Mouse (Mus musculus): ENCODE results near the gene Tatdn3.
"Not testable (repeated sequence)": the region's sequence is repeated elsewhere in the genome, so short reads cannot be mapped to it uniquely, and the experiment has no call there.

The Tatdn3 gene

DNA sequence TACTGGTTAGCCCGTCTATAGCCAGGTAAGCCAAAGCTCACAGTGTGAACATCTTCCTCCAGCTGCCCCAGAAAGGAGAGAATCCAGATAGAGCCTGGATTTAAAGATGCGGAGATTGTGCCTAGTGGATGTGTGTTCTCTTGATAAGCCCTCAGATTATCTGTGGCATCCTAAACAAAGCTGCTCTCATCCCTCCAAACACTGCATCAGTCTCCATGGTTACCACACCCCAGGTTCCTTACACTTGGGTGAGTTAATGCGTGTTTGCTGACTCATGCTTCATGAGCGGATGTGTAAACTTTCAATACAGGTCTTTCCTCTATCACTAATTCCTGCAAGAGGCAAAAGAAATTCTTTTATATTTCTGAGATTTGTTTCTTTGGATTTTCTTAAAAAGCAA is 27.1 kb downstream of the Tatdn3 start:
- peak; percentile 75 for DNase-seq (ENCODE audit: low spot score)

GRCm38 (mm10) chr1:191030922-191031425 is 31.8 kb downstream of the Tatdn3 start:
- DNase-seq (ENCODE audit: low spot score) = not testable (repeated sequence)

DNA sequence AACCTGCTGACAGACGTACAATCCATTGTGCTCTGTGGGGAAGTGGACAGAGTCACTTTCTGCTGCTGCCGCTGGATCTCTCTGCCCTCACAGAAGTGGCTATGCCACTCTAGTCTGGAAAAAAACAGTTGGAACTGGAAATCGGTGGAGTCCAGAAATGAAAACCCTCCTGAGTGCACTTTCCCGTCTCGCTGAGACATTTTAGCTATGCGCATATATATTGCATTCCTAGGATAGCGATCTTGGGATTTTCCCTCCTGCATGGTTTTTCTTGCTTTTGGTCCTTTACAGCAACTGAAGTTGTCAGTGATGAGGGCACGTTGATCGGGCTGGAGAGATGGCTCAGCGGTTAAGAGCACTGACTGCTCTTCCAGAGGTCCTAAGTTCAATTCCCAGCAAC is 32.5 kb downstream of the Tatdn3 start:
- no peak for DNase-seq (ENCODE audit: low spot score)

DNA sequence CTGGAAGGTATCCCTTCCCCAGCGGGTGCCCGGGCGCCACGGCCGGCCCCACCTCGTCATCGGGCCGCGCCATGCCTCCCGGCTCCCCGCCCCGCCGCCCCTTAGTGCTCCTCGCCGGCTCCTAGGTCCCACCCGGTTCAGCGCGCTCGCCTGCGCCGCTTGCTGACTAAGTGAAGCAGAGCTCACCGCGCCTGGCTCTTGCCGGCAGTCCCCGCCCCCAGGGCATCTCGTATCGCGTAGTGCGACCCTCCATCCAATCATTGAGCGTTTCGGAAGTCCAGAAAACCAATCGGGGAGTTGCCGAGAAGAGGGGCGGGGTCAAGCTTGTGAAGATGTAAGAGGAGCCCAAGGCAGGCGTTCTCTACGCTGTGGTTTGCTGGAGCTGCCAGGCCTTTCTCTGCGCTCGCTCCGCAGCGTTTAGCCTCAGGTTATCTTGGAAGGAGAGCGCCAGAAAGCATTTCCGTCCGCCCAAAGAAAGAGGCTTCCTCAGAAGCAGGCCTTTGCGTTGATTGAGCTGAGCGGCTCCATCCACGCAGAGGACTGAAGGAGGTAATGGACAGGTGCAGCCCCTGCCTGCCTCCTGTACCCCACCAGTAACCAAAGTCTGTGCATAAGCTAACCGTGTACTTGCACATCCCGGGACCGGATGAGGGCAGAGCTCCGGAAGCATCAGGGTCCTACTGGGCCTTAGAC is 36.6 kb downstream of the Tatdn3 start, which contains the start of gene Flvcr1:
Gene Flvcr1, minus strand, starts transcription at position 138 of the 693 bp plus-strand sequence.
- DNase-seq (ENCODE audit: low spot score) = peak; percentile 99

DNA sequence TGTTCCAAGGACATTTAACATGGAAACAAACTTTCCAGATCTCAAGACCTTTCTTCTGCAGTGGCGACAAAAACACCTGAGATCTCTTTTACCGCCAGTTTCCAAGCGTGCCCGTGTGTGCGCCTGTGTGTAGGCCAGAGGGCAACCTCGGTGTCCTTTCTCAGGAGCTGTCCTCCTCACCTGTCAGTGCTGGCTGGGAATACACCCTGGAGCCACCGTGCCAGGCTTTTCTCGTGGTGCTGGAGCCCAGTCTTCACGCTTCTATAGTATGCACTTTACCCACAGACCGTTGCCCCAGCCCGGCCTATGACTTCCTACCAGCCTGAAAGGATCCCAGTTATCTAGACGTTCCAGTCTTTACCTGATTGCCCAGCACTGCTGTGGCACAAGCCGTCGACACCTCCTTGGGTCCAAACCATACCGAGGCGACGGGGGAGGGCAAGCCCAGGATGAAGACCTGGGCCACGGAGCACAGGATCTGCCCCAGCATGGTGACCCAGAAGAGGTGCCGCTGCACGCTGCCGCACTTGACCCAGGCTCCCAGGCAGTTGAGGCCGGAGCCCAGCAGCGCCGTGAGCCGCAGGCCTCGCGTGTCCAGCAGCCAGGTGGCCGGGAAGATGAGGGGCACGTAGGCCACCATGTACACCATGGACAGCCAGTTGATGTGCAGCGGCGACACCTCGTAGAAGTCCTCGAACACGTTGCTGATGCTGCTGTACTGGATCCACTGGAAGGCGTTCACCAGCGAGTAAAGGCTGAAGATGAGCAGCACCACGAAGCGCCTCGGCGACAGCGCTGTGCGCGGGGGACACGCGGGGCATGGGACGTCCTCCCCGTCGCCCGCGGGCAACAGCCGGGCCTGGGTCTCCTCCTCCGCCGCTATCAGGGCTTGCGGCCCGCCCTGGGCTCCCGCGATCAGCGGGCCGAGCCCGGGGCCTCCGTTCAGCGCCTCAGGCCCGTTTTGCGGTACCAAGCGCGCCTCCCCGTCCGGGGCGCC is 37.4 kb downstream of the Tatdn3 start:
- DNase-seq (ENCODE audit: low spot score) = peak; percentile 52

- DNase-seq (ENCODE audit: low spot score) = not testable (repeated sequence)
Observed at GRCm38 (mm10) chr1:191023806-191024205, 38.9 kb downstream of the Tatdn3 start.

DNA sequence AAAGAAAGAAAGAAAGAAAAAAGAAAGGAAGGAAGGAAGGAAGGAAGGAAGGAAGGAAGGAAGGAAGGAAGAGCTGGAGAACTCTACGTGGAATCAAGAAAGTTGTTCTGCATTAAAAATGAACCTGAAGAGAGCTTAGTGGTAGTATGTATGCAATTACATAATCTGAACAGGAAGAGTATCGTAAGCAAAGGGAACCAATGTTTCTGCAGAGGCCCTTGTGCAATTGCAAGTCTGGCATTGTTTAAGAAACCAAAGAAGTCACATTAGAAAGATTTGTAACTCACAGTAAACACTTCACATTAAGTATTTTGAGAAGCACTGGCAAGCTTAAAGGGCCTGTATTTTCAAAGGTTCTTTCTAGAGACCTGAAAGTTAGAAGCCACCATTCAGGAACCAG is 39.6 kb downstream of the Tatdn3 start:
- DNase-seq (ENCODE audit: low spot score) = no peak

- DNase-seq (ENCODE audit: low spot score) = no peak
Observed at GRCm38 (mm10) chr1:191021016-191021415, 41.7 kb downstream of the Tatdn3 start.

GRCm38 (mm10) chr1:191020217-191020924 is 42.4 kb downstream of the Tatdn3 start:
- no peak for DNase-seq (ENCODE audit: low spot score)

GRCm38 (mm10) chr1:191019803-191020202 is 42.9 kb downstream of the Tatdn3 start:
- DNase-seq (ENCODE audit: low spot score) = no peak

DNA sequence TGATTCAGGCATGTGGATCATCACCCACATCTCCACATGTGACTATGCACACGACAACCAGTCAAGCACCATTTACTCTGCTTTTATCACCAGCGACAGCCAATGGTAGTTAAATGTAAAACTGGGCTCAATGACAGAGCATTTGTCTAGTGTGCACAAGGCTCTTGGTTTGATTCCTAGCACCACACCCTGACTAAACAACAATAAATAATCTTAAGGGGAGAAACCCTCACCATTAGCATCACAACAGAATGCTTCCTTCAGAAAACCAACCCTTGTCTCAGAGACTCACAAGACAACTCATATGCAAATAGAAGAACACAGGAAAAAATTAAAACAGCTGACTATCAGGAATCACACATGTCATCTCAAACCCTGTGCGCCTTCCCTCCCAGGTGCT is 48.5 kb downstream of the Tatdn3 start:
- no peak for DNase-seq (ENCODE audit: low spot score)

DNA sequence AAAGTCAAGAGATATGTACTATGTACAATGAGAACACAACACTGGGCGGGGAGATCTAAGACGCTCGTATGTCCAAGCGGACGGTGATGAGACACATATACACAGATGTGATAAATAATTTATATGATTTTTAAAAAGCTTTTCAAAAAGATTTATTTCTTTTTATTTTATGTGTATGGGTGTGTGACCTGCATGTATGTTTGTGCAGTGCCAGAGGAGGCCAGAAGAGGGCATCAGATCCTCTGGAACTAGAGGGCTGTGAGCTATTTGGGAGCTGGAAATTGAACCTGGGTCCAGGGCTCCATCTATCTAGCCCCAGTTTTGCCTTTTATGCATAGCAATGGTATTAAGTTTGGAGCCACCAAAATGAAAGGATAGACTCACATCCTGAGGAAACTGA is 54.0 kb downstream of the Tatdn3 start:
- DNase-seq (ENCODE audit: low spot score) = no peak

- peak; percentile 61 for DNase-seq (ENCODE audit: low spot score)
Observed at GRCm38 (mm10) chr1:191002201-191002600, 60.5 kb downstream of the Tatdn3 start.

DNA sequence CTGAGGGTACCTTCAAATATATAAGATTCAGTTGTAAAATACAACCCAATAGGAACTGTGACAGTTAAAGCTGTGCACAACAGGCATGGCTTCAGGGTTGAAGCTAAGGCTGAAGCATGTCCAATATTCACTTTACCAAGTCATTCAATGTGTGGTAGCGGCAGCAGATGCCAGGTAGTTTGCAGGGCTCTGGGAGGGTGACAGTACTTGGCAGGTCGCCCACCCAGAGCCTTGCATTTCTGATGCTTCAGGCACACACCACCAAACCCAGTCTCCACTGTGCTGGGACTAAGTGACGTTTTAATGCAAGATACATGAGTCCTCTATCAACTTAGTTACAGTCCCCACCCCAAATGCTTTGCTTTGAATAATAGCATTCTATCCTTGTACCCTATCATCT is 62.0 kb downstream of the Tatdn3 start:
- DNase-seq (ENCODE audit: low spot score) = no peak

- no peak for DNase-seq (ENCODE audit: low spot score)
Observed at GRCm38 (mm10) chr1:190998027-190998426, 64.7 kb downstream of the Tatdn3 start.

DNA sequence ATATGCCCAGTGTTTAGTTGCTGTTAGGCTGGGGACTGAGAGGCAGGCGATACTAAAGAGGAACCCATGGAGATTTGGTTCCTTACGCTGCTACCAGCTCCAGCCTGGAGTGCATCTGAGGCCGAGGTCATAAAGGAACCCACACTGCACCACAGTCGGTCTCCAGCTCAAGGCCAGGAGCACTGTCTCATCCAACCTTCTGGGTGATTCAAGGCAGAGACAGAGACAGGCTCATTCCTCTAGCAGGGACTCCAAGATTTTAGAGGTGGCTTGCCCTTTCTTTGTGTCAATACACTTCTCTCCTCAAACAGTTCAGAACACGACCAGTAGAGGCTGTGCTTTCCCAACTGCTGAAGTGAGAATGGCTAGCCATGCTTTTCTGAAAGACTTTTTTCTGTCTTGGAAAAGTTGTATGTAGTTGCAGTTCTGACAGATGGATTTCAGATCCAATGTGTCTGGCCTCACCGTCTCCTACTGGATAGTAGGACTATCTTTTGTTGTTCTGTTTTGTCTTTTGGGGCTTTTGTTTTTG is 66.3 kb downstream of the Tatdn3 start:
- DNase-seq (ENCODE audit: low spot score) = peak; percentile 13
